Mouse (Mus musculus): ENCODE results near the gene Alkbh5. TPM values are rescaled to one million over a fixed set of nuclear protein-coding genes. Genes with fewer than 3 reads are reported as not detected.

Gene Alkbh5
- total RNA-seq (2021): 100 to 1,000 TPM; 125 to 130 TPM
- long read RNA-seq, experiment 1, full-length matches to known transcripts: 182 of 201 reads
- long read RNA-seq, experiment 1, partial matches to known transcripts: 11 of 201 reads
- long read RNA-seq, experiment 1, other reads (novel, unspliced or antisense): 8 of 201 reads
- long read RNA-seq, experiment 2, full-length matches to known transcripts: 155 of 168 reads
- long read RNA-seq, experiment 2, partial matches to known transcripts: 3 of 168 reads
- long read RNA-seq, experiment 2, other reads (novel, unspliced or antisense): 10 of 168 reads

GRCm38 (mm10) chr11:60536180-60536858 is at the start of gene Alkbh5:
Alkbh5 (plus strand) TSS chr11:60536381.
- DNase-seq (ENCODE audit: low spot score): no peak

- DNase-seq (ENCODE audit: low spot score): no peak
Observed at GRCm38 (mm10) chr11:60492726-60493125, 43.5 kb upstream of the Alkbh5 start.

- no peak for DNase-seq (ENCODE audit: low spot score)
Observed at GRCm38 (mm10) chr11:60495692-60496091, 40.5 kb upstream of the Alkbh5 start.

GRCm38 (mm10) chr11:60507281-60507680 is 28.9 kb upstream of the Alkbh5 start:
- no peak for DNase-seq (ENCODE audit: low spot score)

- no peak for DNase-seq (ENCODE audit: low spot score)
Observed at GRCm38 (mm10) chr11:60508950-60509349, 27.2 kb upstream of the Alkbh5 start.

- no peak for DNase-seq (ENCODE audit: low spot score)
Observed at GRCm38 (mm10) chr11:60509500-60509899, 26.7 kb upstream of the Alkbh5 start.

- DNase-seq (ENCODE audit: low spot score): no peak
Observed at GRCm38 (mm10) chr11:60511893-60512292, 24.3 kb upstream of the Alkbh5 start.

GRCm38 (mm10) chr11:60512520-60512919 is 23.7 kb upstream of the Alkbh5 start:
- DNase-seq (ENCODE audit: low spot score): no peak

- no peak for DNase-seq (ENCODE audit: low spot score)
Observed at GRCm38 (mm10) chr11:60514941-60515340, 21.2 kb upstream of the Alkbh5 start.

GRCm38 (mm10) chr11:60518305-60518704 is 17.9 kb upstream of the Alkbh5 start:
- DNase-seq (ENCODE audit: low spot score): no peak

GRCm38 (mm10) chr11:60522027-60522426 is 14.2 kb upstream of the Alkbh5 start:
- no peak for DNase-seq (ENCODE audit: low spot score)

GRCm38 (mm10) chr11:60522661-60523365 is 13.4 kb upstream of the Alkbh5 start:
- DNase-seq (ENCODE audit: low spot score): no peak

- DNase-seq (ENCODE audit: low spot score): peak; percentile 38
Observed at GRCm38 (mm10) chr11:60526461-60526860, 9.7 kb upstream of the Alkbh5 start.

- no peak for DNase-seq (ENCODE audit: low spot score)
Observed at GRCm38 (mm10) chr11:60535676-60536075, 505 bp upstream of the Alkbh5 start.

- peak; percentile 92 for DNase-seq (ENCODE audit: low spot score)
Observed at GRCm38 (mm10) chr11:60536859-60537467, 782 bp downstream of the Alkbh5 start.

- DNase-seq (ENCODE audit: low spot score): peak; percentile 97
Observed at GRCm38 (mm10) chr11:60537468-60538347, 1.5 kb downstream of the Alkbh5 start.

- peak; percentile 25 for DNase-seq (ENCODE audit: low spot score)
Observed at GRCm38 (mm10) chr11:60538371-60539281, 2.4 kb downstream of the Alkbh5 start.

- no peak for DNase-seq (ENCODE audit: low spot score)
Observed at GRCm38 (mm10) chr11:60539540-60539939, 3.4 kb downstream of the Alkbh5 start.

- DNase-seq (ENCODE audit: low spot score): peak; percentile 62
Observed at GRCm38 (mm10) chr11:60540002-60540610, 3.9 kb downstream of the Alkbh5 start.

Measured in gastrocnemius, adult 18-20 months (tissue).